Mouse (Mus musculus) cerebellum, adult 8-10 months (tissue): ENCODE data around the gene Ankrd55.

ENCODE experiments used
- DNase-seq: peaks from one replicate; pipeline ENCODE4 v3.0.0; 2022

The Ankrd55 gene

GRCm38 (mm10) chr13:112288225-112289178, at the start of gene Ankrd55:
Gene Ankrd55, plus strand, starts transcription at chr13:112288451.
- peak; percentile 42 for DNase-seq

GRCm38 (mm10) chr13:112239239-112239638, 49.0 kb upstream of the Ankrd55 start:
- no peak for DNase-seq

GRCm38 (mm10) chr13:112241431-112241830, 46.8 kb upstream of the Ankrd55 start:
- DNase-seq: no peak

GRCm38 (mm10) chr13:112245131-112245530, 43.1 kb upstream of the Ankrd55 start:
- DNase-seq: no peak

GRCm38 (mm10) chr13:112251433-112251832, 36.8 kb upstream of the Ankrd55 start:
- no peak for DNase-seq

- DNase-seq: no peak
Measured at GRCm38 (mm10) chr13:112252012-112252411, 36.2 kb upstream of the Ankrd55 start.

- DNase-seq: no peak
Measured at GRCm38 (mm10) chr13:112252991-112253620, 35.1 kb upstream of the Ankrd55 start.

GRCm38 (mm10) chr13:112254116-112254515, 34.1 kb upstream of the Ankrd55 start:
- DNase-seq: no peak

- DNase-seq: no peak
Measured at GRCm38 (mm10) chr13:112255862-112256261, 32.4 kb upstream of the Ankrd55 start.

GRCm38 (mm10) chr13:112258478-112258877, 29.8 kb upstream of the Ankrd55 start:
- no peak for DNase-seq

GRCm38 (mm10) chr13:112259398-112259797, 28.9 kb upstream of the Ankrd55 start:
- peak; percentile 47 for DNase-seq

GRCm38 (mm10) chr13:112264666-112265065, 23.6 kb upstream of the Ankrd55 start:
- peak; percentile 20 for DNase-seq

GRCm38 (mm10) chr13:112271901-112272537, 16.2 kb upstream of the Ankrd55 start:
- DNase-seq: no peak

GRCm38 (mm10) chr13:112274636-112275035, 13.6 kb upstream of the Ankrd55 start:
- no peak for DNase-seq

- no peak for DNase-seq
Measured at GRCm38 (mm10) chr13:112275951-112276350, 12.3 kb upstream of the Ankrd55 start.

- DNase-seq: no peak
Measured at GRCm38 (mm10) chr13:112277544-112277943, 10.7 kb upstream of the Ankrd55 start.

GRCm38 (mm10) chr13:112278251-112278650, 10.0 kb upstream of the Ankrd55 start:
- DNase-seq: no peak

GRCm38 (mm10) chr13:112287135-112287534, 1.1 kb upstream of the Ankrd55 start:
- DNase-seq: no peak

GRCm38 (mm10) chr13:112287571-112288224, 553 bp upstream of the Ankrd55 start:
- DNase-seq: no peak

GRCm38 (mm10) chr13:112289338-112289737, 1.1 kb downstream of the Ankrd55 start:
- DNase-seq: no peak

- no peak for DNase-seq
Measured at GRCm38 (mm10) chr13:112289981-112290380, 1.7 kb downstream of the Ankrd55 start.

- no peak for DNase-seq
Measured at GRCm38 (mm10) chr13:112292489-112292888, 4.2 kb downstream of the Ankrd55 start.

- DNase-seq: no peak
Measured at GRCm38 (mm10) chr13:112293092-112293491, 4.8 kb downstream of the Ankrd55 start.
